Mouse (Mus musculus): ENCODE measurements at regions not wholly inside any gene's neighbourhood (a gene's known extent, or its start where the extent isn't known, plus 50 kb on each side); places are given as distances from the start of the nearest gene placed in this dataset.

- no peak for ATAC-seq (ENCODE audit: low FRiP score, low read depth)
- H3K9me3 ChIP-seq (ENCODE audit: control insufficient read depth, low read length) = no peaks in the 10 kb centered on the region
Measured at GRCm38 (mm10) chr9:88214758-88215157, 112.2 kb upstream of the Nt5e start.

GRCm38 (mm10) chr9:88220360-88220759 is 106.6 kb upstream of the Nt5e start:
- H3K4me1 ChIP-seq (ENCODE audit: control insufficient read depth, insufficient read depth, low read length) = 0 out of 2 replicates have a peak, but pooled peaks cover 2% of the 10 kb centered on the region
- TF ChIP-seq POLR2A (IDR thresholded peaks at IDR 0.05; ENCODE audit: borderline replicate concordance, extremely low read depth, insufficient read depth, insufficient read length) = no peak
- WGBS = 32% methylated on average over 3 of the region's 3 CpGs
- no peak overlapping the region for H3K27ac ChIP-seq (replicated peaks; ENCODE audit: low read depth, low read length)
- no peaks in the 10 kb centered on the region for H3K36me3 ChIP-seq (ENCODE audit: control insufficient read depth, insufficient read depth, low read length)
- H3K9me3 ChIP-seq (ENCODE audit: control insufficient read depth, low read length) = no peaks in the 10 kb centered on the region
- no peaks in the 10 kb centered on the region for H3K27me3 ChIP-seq (ENCODE audit: control insufficient read depth, insufficient read depth, low read length)
- DNase-seq (ENCODE audit: low spot score) (no peak), ATAC-seq (ENCODE audit: low FRiP score, low read depth) (no peak)
- no peak overlapping the region for H3K4me3 ChIP-seq (replicated peaks; ENCODE audit: low read length)
- H3K9ac ChIP-seq (ENCODE audit: low read depth, low read length, severe bottlenecking) = no peak overlapping the region
- no peak overlapping the region for H3K4me2 ChIP-seq (replicated peaks; ENCODE audit: low read depth, low read length, severe bottlenecking)

More at GRCm38 (mm10) chr9:88214758-88215157, 112.2 kb upstream of the Nt5e start:
- DNase-seq (ENCODE audit: low spot score) = no peak
- Histone ChIP-seq H3K4me1 (ENCODE audit: control insufficient read depth, insufficient read depth, low read length) (no peaks in the 10 kb centered on the region), H3K27ac (replicated peaks; ENCODE audit: low read depth, low read length) (no peak overlapping the region), H3K4me3 (replicated peaks; ENCODE audit: low read length) (no peak overlapping the region), H3K27me3 (ENCODE audit: control insufficient read depth, insufficient read depth, low read length) (no peaks in the 10 kb centered on the region), H3K9ac (ENCODE audit: low read depth, low read length, severe bottlenecking) (no peak overlapping the region), H3K4me2 (replicated peaks; ENCODE audit: low read depth, low read length, severe bottlenecking) (no peak overlapping the region), H3K36me3 (ENCODE audit: control insufficient read depth, insufficient read depth, low read length) (no peaks in the 10 kb centered on the region)
- no peak for TF ChIP-seq POLR2A (IDR thresholded peaks at IDR 0.05; ENCODE audit: borderline replicate concordance, extremely low read depth, insufficient read depth, insufficient read length)
- 26% methylated on average over 6 of the region's 6 CpGs for WGBS

GRCm38 (mm10) chr9:88221276-88221675 is 105.7 kb upstream of the Nt5e start:
- TF ChIP-seq POLR2A (IDR thresholded peaks at IDR 0.05; ENCODE audit: borderline replicate concordance, extremely low read depth, insufficient read depth, insufficient read length) = no peak
- no peak for ATAC-seq (ENCODE audit: low FRiP score, low read depth)
- WGBS = 74% methylated on average over 14 of the region's 14 CpGs

GRCm38 (mm10) chr9:88221850-88222353 is 105.1 kb upstream of the Nt5e start:
- Histone ChIP-seq H3K9me3 (ENCODE audit: control insufficient read depth, low read length) (no peaks in the 10 kb centered on the region), H3K36me3 (ENCODE audit: control insufficient read depth, insufficient read depth, low read length) (no peaks in the 10 kb centered on the region), H3K4me1 (ENCODE audit: control insufficient read depth, insufficient read depth, low read length) (0 out of 2 replicates have a peak, but pooled peaks cover 2% of the 10 kb centered on the region), H3K4me3 (replicated peaks; ENCODE audit: low read length) (no peak overlapping the region), H3K27ac (replicated peaks; ENCODE audit: low read depth, low read length) (no peak overlapping the region), H3K4me2 (replicated peaks; ENCODE audit: low read depth, low read length, severe bottlenecking) (0 out of 2 replicates have a peak overlapping the region, but pooled peaks have one; percentile 9), H3K9ac (ENCODE audit: low read depth, low read length, severe bottlenecking) (no peak overlapping the region), H3K27me3 (ENCODE audit: control insufficient read depth, insufficient read depth, low read length) (no peaks in the 10 kb centered on the region)
- ATAC-seq (ENCODE audit: low FRiP score, low read depth) = peak; percentile 48
- no peak for TF ChIP-seq POLR2A (IDR thresholded peaks at IDR 0.05; ENCODE audit: borderline replicate concordance, extremely low read depth, insufficient read depth, insufficient read length)
- 6% methylated on average over 7 of the region's 7 CpGs for WGBS
- DNase-seq (ENCODE audit: low spot score) = peak; percentile 88

More at GRCm38 (mm10) chr9:88221276-88221675, 105.7 kb upstream of the Nt5e start:
- no peak overlapping the region for H3K9ac ChIP-seq (ENCODE audit: low read depth, low read length, severe bottlenecking)
- H3K36me3 ChIP-seq (ENCODE audit: control insufficient read depth, insufficient read depth, low read length) = no peaks in the 10 kb centered on the region
- no peak overlapping the region for H3K4me2 ChIP-seq (replicated peaks; ENCODE audit: low read depth, low read length, severe bottlenecking)
- DNase-seq (ENCODE audit: low spot score) = no peak
- no peaks in the 10 kb centered on the region for H3K9me3 ChIP-seq (ENCODE audit: control insufficient read depth, low read length)
- H3K4me1 ChIP-seq (ENCODE audit: control insufficient read depth, insufficient read depth, low read length) = 0 out of 2 replicates have a peak, but pooled peaks cover 2% of the 10 kb centered on the region
- H3K4me3 ChIP-seq (replicated peaks; ENCODE audit: low read length) = no peak overlapping the region
- H3K27ac ChIP-seq (replicated peaks; ENCODE audit: low read depth, low read length) = no peak overlapping the region
- no peaks in the 10 kb centered on the region for H3K27me3 ChIP-seq (ENCODE audit: control insufficient read depth, insufficient read depth, low read length)

- Histone ChIP-seq H3K9me3 (ENCODE audit: control insufficient read depth, low read length) (no peaks in the 10 kb centered on the region), H3K36me3 (ENCODE audit: control insufficient read depth, insufficient read depth, low read length) (no peaks in the 10 kb centered on the region), H3K4me1 (ENCODE audit: control insufficient read depth, insufficient read depth, low read length) (no peaks in the 10 kb centered on the region), H3K9ac (ENCODE audit: low read depth, low read length, severe bottlenecking) (no peak overlapping the region), H3K4me2 (replicated peaks; ENCODE audit: low read depth, low read length, severe bottlenecking) (no peak overlapping the region), H3K27me3 (ENCODE audit: control insufficient read depth, insufficient read depth, low read length) (no peaks in the 10 kb centered on the region), H3K4me3 (replicated peaks; ENCODE audit: low read length) (no peak overlapping the region), H3K27ac (replicated peaks; ENCODE audit: low read depth, low read length) (no peak overlapping the region)
- no peak for ATAC-seq (ENCODE audit: low FRiP score, low read depth)
- DNase-seq (ENCODE audit: low spot score) = no peak
- WGBS = 68% methylated on average over 2 of the region's 2 CpGs
- no peak for TF ChIP-seq POLR2A (IDR thresholded peaks at IDR 0.05; ENCODE audit: borderline replicate concordance, extremely low read depth, insufficient read depth, insufficient read length)
Measured at GRCm38 (mm10) chr9:88237126-88237525, 89.9 kb upstream of the Nt5e start.
